Mouse (Mus musculus) heart, adult 2 months (tissue): ENCODE data around the gene Kcnma1.

Experiments
- CTCF ChIP-seq: fragments of 200-600 bp; IDR thresholded peaks from 2 replicates; pipeline ENCODE4 v1.8.1; 2022; ENCODE audit warnings: antibody characterized with exemption, mild to moderate bottlenecking, moderate library complexity
- EP300 ChIP-seq: fragments of 200-500 bp; IDR thresholded peaks from 2 replicates; pipeline ENCODE4 v1.6.1; 2011; ENCODE audit warnings: low read depth, low read length, control low read depth; ENCODE audit not compliant: insufficient read depth
- POLR2A ChIP-seq: fragments of 200-500 bp; IDR thresholded peaks from 2 replicates; pipeline ENCODE4 v1.6.1; 2011; ENCODE audit warnings: mild to moderate bottlenecking, low read depth, low read length, control low read depth; ENCODE audit not compliant: insufficient read depth

DNA sequence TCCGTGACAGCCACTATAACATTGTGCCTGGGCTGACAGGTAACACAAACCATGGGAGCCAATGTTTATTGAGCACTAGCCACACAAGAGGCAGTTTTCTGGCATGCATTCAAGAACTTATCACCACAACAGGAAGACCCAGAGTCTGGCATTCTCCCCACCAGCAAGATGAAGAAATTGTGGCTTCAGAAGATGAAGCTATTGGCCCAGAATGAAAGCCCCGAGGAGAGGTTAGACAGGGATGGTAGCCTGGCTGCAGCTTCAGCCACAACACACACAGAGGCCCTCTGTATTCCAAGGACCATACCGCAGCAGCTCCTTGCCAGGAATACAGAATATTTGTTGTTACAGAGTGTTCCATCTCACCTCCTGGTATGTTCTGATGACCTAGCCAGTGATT is 221.6 kb downstream of the Kcnma1 start:
- no peak for TF ChIP-seq POLR2A
- no peak for TF ChIP-seq EP300
- no peak for TF ChIP-seq CTCF
